Mouse (Mus musculus) liver, adult 2 months (tissue): ENCODE data around the gene Gm11567. TPM values are rescaled to one million over a fixed set of nuclear protein-coding genes. Genes with fewer than 3 reads are reported as not detected.
"Not testable (repeated sequence)": the region's sequence is repeated elsewhere in the genome, so short reads cannot be mapped to it uniquely, and the experiment has no call there.

Experiments used
- DNase-seq: peaks from one replicate; pipeline ENCODE4 v3.0.0-alpha.2; 2011; ENCODE audit warnings: low read depth, low spot score; ENCODE audit errors: extremely low read depth
- H3K27ac ChIP-seq: fragments of 200-500 bp; replicated peaks from 2 replicates; pipeline ENCODE4 v1.5.1; 2012; ENCODE audit warnings: low read depth, mild to moderate bottlenecking, control low read depth, inconsistent platforms, low read length; ENCODE audit not compliant: insufficient read depth
- H3K27me3 ChIP-seq: fragments of 200-500 bp; 2 replicates; pipeline ENCODE4 v1.6.1; 2012; ENCODE audit warnings: mild to moderate bottlenecking, moderate library complexity, low read length, inconsistent platforms; ENCODE audit not compliant: control insufficient read depth, insufficient read depth
- H3K36me3 ChIP-seq: fragments of 200-500 bp; 2 replicates; pipeline ENCODE4 v1.6.1; 2012; ENCODE audit warnings: low read length, inconsistent platforms; ENCODE audit not compliant: control insufficient read depth, insufficient read depth
- H3K4me1 ChIP-seq: fragments of 200-500 bp; 2 replicates; pipeline ENCODE4 v1.6.1; 2011; ENCODE audit warnings: low read length; ENCODE audit not compliant: control insufficient read depth, insufficient read depth
- H3K4me3 ChIP-seq: fragments of 200-500 bp; 2 replicates; pipeline ENCODE4 v1.5.1; 2011; ENCODE audit warnings: low read depth, mild to moderate bottlenecking, control low read depth, low read length, moderate library complexity; ENCODE audit not compliant: insufficient read depth
- H3K79me2 ChIP-seq: fragments of 200-500 bp; 2 replicates; pipeline ENCODE4 v1.6.1; 2012; ENCODE audit warnings: inconsistent platforms, mild to moderate bottlenecking, low read length, moderate library complexity; ENCODE audit not compliant: control insufficient read depth, insufficient read depth
- H3K9ac ChIP-seq: fragments of 200-500 bp; 2 replicates; pipeline ENCODE4 v1.6.1; 2012; ENCODE audit warnings: low read depth, mild to moderate bottlenecking, control low read depth, inconsistent platforms, low read length
- CTCF ChIP-seq: fragments of 200-500 bp; IDR thresholded peaks from 2 replicates; pipeline ENCODE4 v1.5.1; 2011; ENCODE audit warnings: low read depth, low read length, control low read depth
- POLR2A ChIP-seq: fragments of 200-500 bp; IDR thresholded peaks from 2 replicates; pipeline ENCODE4 v1.6.1; 2011; ENCODE audit warnings: low read length, control low read depth; ENCODE audit not compliant: insufficient read depth; ENCODE audit errors: extremely low read depth
- WGBS: fragments of 180-500 bp; shearing (Covaris S2); methylation state at CpG from one replicate; pipeline ENCODE4 v1.1.7; 2018; 5-methylcytosine and 5-hydroxymethylcytosine counted together
- polyA plus RNA-seq: library from polyadenylated mRNA; depleted of rRNA; stranded (reverse); fragments of >200 nt; gene quantifications from 2 replicates; pipeline ENCODE4 v1.2.3, GENCODE M21; 2012; rRNA removed
- total RNA-seq: library from RNA; depleted of rRNA; stranded (reverse); fragments of >200 nt; gene quantifications from 2 replicates; pipeline ENCODE4 v1.2.3, GENCODE M21; 2014; rRNA removed

Gene Gm11567
- total RNA-seq: 0.28 TPM in 1 of 2 replicates, not detected in the other
- not detected in 2 replicates for polyA plus RNA-seq

GRCm38 (mm10) chr11:99878887-99879286, at the start of gene Gm11567:
TSS of gene Gm11567 (plus strand) at chr11:99879187.
- not testable (repeated sequence) for H3K4me1 ChIP-seq, H3K4me3 ChIP-seq, H3K36me3 ChIP-seq, H3K27me3 ChIP-seq, H3K79me2 ChIP-seq, H3K9ac ChIP-seq, DNase-seq, H3K27ac ChIP-seq
- WGBS: 38% methylated on average over 1 of the region's 1 CpGs

- Histone ChIP-seq H3K4me1 (no peaks in the 10 kb centered on the region), H3K9ac (no peak within 1 kb of the TSS), H3K27me3 (no peaks in the 10 kb centered on the region), H3K36me3 (no peaks in the 10 kb centered on the region), H3K4me3 (no peak within 1 kb of the TSS), H3K27ac (no peak within 1 kb of the TSS), H3K79me2 (no peaks in the 10 kb centered on the region)
- WGBS: 74% methylated on average over 1 of the region's 1 CpGs
- no peak for DNase-seq
- TF ChIP-seq POLR2A (no peak), CTCF (no peak)
These were observed 41.0 kb upstream of the Gm11567 start, which contains the start of gene 2300003K06Rik for GRCm38 (mm10) chr11:99837966-99838365. TSS of gene 2300003K06Rik (minus strand) at chr11:99838066.

- DNase-seq: no peak
- Histone ChIP-seq H3K9ac (no peak overlapping the region), H3K79me2 (no peaks in the 10 kb centered on the region), H3K27me3 (no peaks in the 10 kb centered on the region), H3K27ac (no peak overlapping the region), H3K4me1 (no peaks in the 10 kb centered on the region), H3K4me3 (no peak overlapping the region), H3K36me3 (no peaks in the 10 kb centered on the region)
- WGBS: 91% methylated on average over 1 of the region's 1 CpGs
- no peak for TF ChIP-seq CTCF
- no peak for TF ChIP-seq POLR2A
These were observed 36.8 kb upstream of the Gm11567 start for GRCm38 (mm10) chr11:99842185-99842584.

- Histone ChIP-seq H3K27ac (no peak overlapping the region), H3K36me3 (no peaks in the 10 kb centered on the region), H3K79me2 (no peaks in the 10 kb centered on the region), H3K27me3 (no peaks in the 10 kb centered on the region), H3K4me3 (no peak overlapping the region), H3K4me1 (no peaks in the 10 kb centered on the region), H3K9ac (no peak overlapping the region)
- no peak for DNase-seq
- TF ChIP-seq POLR2A (no peak), CTCF (no peak)
- WGBS: 86% methylated on average over 2 of the region's 2 CpGs
These were observed 32.2 kb upstream of the Gm11567 start for GRCm38 (mm10) chr11:99846746-99847145.

- no peak for DNase-seq
- TF ChIP-seq POLR2A (no peak), CTCF (no peak)
- Histone ChIP-seq H3K9ac (no peak within 1 kb of the TSS), H3K4me1 (no peaks in the 10 kb centered on the region), H3K79me2 (no peaks in the 10 kb centered on the region), H3K27me3 (0 out of 2 replicates have a peak, but pooled peaks cover 2% of the 10 kb centered on the region), H3K27ac (no peak within 1 kb of the TSS), H3K4me3 (no peak within 1 kb of the TSS), H3K36me3 (no peaks in the 10 kb centered on the region)
These were observed 27.5 kb upstream of the Gm11567 start, which contains the start of gene Krtap4-16 for GRCm38 (mm10) chr11:99851508-99851907. TSS of gene Krtap4-16 (minus strand) at chr11:99851608.

GRCm38 (mm10) chr11:99854121-99854520, 24.9 kb upstream of the Gm11567 start:
- Histone ChIP-seq H3K4me3 (no peak overlapping the region), H3K27me3 (0 out of 2 replicates have a peak, but pooled peaks cover 2% of the 10 kb centered on the region), H3K27ac (no peak overlapping the region), H3K36me3 (no peaks in the 10 kb centered on the region), H3K4me1 (no peaks in the 10 kb centered on the region), H3K79me2 (no peaks in the 10 kb centered on the region), H3K9ac (no peak overlapping the region)
- no peak for DNase-seq
- peak; percentile 51 for TF ChIP-seq CTCF
- no peak for TF ChIP-seq POLR2A
- WGBS: 73% methylated on average over 3 of the region's 3 CpGs
